Mouse (Mus musculus) hindbrain, embryonic 12.5 days (tissue): ENCODE results near the gene Nlrp5. TPM values are rescaled to one million over a fixed set of nuclear protein-coding genes. Genes with fewer than 3 reads are reported as not detected.
"Not testable (repeated sequence)": the region's sequence is repeated elsewhere in the genome, so short reads cannot be mapped to it uniquely, and the experiment has no call there.

ENCODE experiments used
- ATAC-seq: fragments of 200-750 bp; cut with Nextera tagmentation; 2 replicates; pipeline ENCODE4 v1.8.0; 2017; ENCODE audit warnings: moderate TSS enrichment; ENCODE audit not compliant: low FRiP score
- H3K27ac ChIP-seq: fragments of 300-500 bp; sonication (generic); 2 replicates; pipeline ENCODE4 v1.5.1; 2016; ENCODE audit warnings: mild to moderate bottlenecking
- H3K27me3 ChIP-seq: fragments of 300-500 bp; sonication (generic); 2 replicates; pipeline ENCODE4 v1.6.1; 2016; ENCODE audit warnings: mild to moderate bottlenecking
- H3K36me3 ChIP-seq: fragments of 300-500 bp; sonication (generic); 2 replicates; pipeline ENCODE4 v1.6.1; 2016; ENCODE audit warnings: mild to moderate bottlenecking
- H3K4me1 ChIP-seq: fragments of 300-500 bp; sonication (generic); 2 replicates; pipeline ENCODE4 v1.6.1; 2016
- H3K4me2 ChIP-seq: fragments of 300-500 bp; sonication (generic); replicated peaks from 2 replicates; pipeline ENCODE4 v1.6.1; 2016; ENCODE audit warnings: mild to moderate bottlenecking
- H3K4me3 ChIP-seq: fragments of 300-500 bp; sonication (generic); 2 replicates; pipeline ENCODE4 v1.5.1; 2016; ENCODE audit warnings: mild to moderate bottlenecking
- H3K9ac ChIP-seq: fragments of 300-500 bp; sonication (generic); 2 replicates; pipeline ENCODE4 v1.6.1; 2016; ENCODE audit warnings: mild to moderate bottlenecking, moderate library complexity
- H3K9me3 ChIP-seq: fragments of 300-500 bp; sonication (generic); replicated peaks from 2 replicates; pipeline ENCODE4 v1.6.1; 2016; ENCODE audit warnings: mild to moderate bottlenecking
- WGBS: fragments of 180-500 bp; shearing (Covaris S2); methylation state at CpG from one replicate; pipeline ENCODE4 v1.1.7; 2016; 5-methylcytosine and 5-hydroxymethylcytosine counted together
- microRNA-seq: library from miRNA; unstranded; fragments of <30 nt; microRNA quantifications from one replicate; pipeline ENCODE4, GENCODE M21; 2017
- polyA plus RNA-seq: library from polyadenylated mRNA; unstranded; fragments of >200 nt; fragmentation: Nextera tagmentation; extraction: Ambion mirVana; gene quantifications from 2 replicates; pipeline ENCODE4 v1.2.1, GENCODE M21; 2016

Gene Nlrp5
- 0.07 TPM in 1 of 2 replicates, not detected in the other for polyA plus RNA-seq

- no peaks in the 10 kb centered on the region for H3K27me3 ChIP-seq
- H3K9ac ChIP-seq, result no peak within 1 kb of the TSS
- no peaks in the 10 kb centered on the region for H3K36me3 ChIP-seq
- 65% methylated on average over 10 of the region's 10 CpGs for WGBS
- no peak for ATAC-seq
- H3K4me3 ChIP-seq, result no peak within 1 kb of the TSS
- no peaks in the 10 kb centered on the region for H3K4me1 ChIP-seq
- no peak within 1 kb of the TSS for H3K27ac ChIP-seq
- H3K4me2 ChIP-seq, result no peak within 1 kb of the TSS
- H3K9me3 ChIP-seq, result peaks cover 57% of the 10 kb centered on the region
Measured at GRCm38 (mm10) chr7:23385589-23385988, at the start of gene Nlrp5. Gene Nlrp5 (plus strand): TSS chr7:23385889.

- H3K4me1 ChIP-seq, H3K27me3 ChIP-seq, H3K27ac ChIP-seq, H3K4me3 ChIP-seq, H3K36me3 ChIP-seq, H3K9ac ChIP-seq, H3K4me2 ChIP-seq, ATAC-seq: not testable (repeated sequence)
- H3K9me3 ChIP-seq, result peaks cover 65% of the 10 kb centered on the region
- WGBS, result 85% methylated on average over 13 of the region's 13 CpGs
Measured at GRCm38 (mm10) chr7:23358311-23358710, 27.4 kb upstream of the Nlrp5 start.

GRCm38 (mm10) chr7:23470201-23470600 is 84.5 kb downstream of the Nlrp5 start:
- H3K36me3 ChIP-seq, H3K27me3 ChIP-seq, H3K4me1 ChIP-seq, H3K4me3 ChIP-seq, H3K4me2 ChIP-seq, ATAC-seq, H3K27ac ChIP-seq, H3K9ac ChIP-seq: not testable (repeated sequence)
- peaks cover 25% of the 10 kb centered on the region for H3K9me3 ChIP-seq
- WGBS, result 73% methylated on average over 3 of the region's 3 CpGs

GRCm38 (mm10) chr7:23470832-23471231 is 85.1 kb downstream of the Nlrp5 start:
- H3K4me1 ChIP-seq, H3K4me2 ChIP-seq, H3K36me3 ChIP-seq, H3K27ac ChIP-seq, ATAC-seq, H3K27me3 ChIP-seq, H3K4me3 ChIP-seq, H3K9ac ChIP-seq: not testable (repeated sequence)
- H3K9me3 ChIP-seq, result peaks cover 23% of the 10 kb centered on the region
- 73% methylated on average over 3 of the region's 3 CpGs for WGBS

- not testable (repeated sequence) for H3K4me3 ChIP-seq, H3K36me3 ChIP-seq, H3K9ac ChIP-seq, ATAC-seq, H3K4me2 ChIP-seq, H3K4me1 ChIP-seq, H3K27me3 ChIP-seq, H3K27ac ChIP-seq
- peaks cover 20% of the 10 kb centered on the region for H3K9me3 ChIP-seq
- WGBS, result 63% methylated on average over 2 of the region's 2 CpGs
Measured at GRCm38 (mm10) chr7:23472886-23473285, 87.2 kb downstream of the Nlrp5 start.

Small RNAs within 50 kb of the gene (microRNA-seq; reads per million reads assigned to microRNA genes)
- gene Gm25196, result not detected

Other genes with a start within 250 kb of the Nlrp5 start
- not detected in 2 replicates for gene Gm10662, start 241.4 kb upstream of the Nlrp5 start, polyA plus RNA-seq
- not detected in 2 replicates for gene Vmn1r165, start 168.6 kb upstream of the Nlrp5 start, polyA plus RNA-seq
- not detected in 2 replicates for gene Vmn1r166, start 134.2 kb upstream of the Nlrp5 start, polyA plus RNA-seq
- not detected in 2 replicates for gene Gm6902, start 107.0 kb upstream of the Nlrp5 start, polyA plus RNA-seq
- not detected in 2 replicates for gene Nlrp4e, start 84.7 kb upstream of the Nlrp5 start, polyA plus RNA-seq
- gene Vmn1r167, start 121.3 kb downstream of the Nlrp5 start, polyA plus RNA-seq, result not detected in 2 replicates
- not detected in 2 replicates for gene Vmn1r168, start 153.8 kb downstream of the Nlrp5 start, polyA plus RNA-seq
- not detected in 2 replicates for gene Vmn1r169, start 189.6 kb downstream of the Nlrp5 start, polyA plus RNA-seq
- gene Vmn1r170, start 220.3 kb downstream of the Nlrp5 start, polyA plus RNA-seq, result not detected in 2 replicates
- not detected in 2 replicates for gene Vmn1r171, start 244.8 kb downstream of the Nlrp5 start, polyA plus RNA-seq